ENCODE assay signal across 8 mouse cellular contexts in genomic region chr11:107853088-107853487, GRCm38 (mm10). TPM values are rescaled to one million over a fixed set of nuclear protein-coding genes. Genes with fewer than 3 reads are reported as not detected.
A peak's percentile ranks its signal among the peaks of the same experiment; 100 is the strongest.
DNase-seq lines count a peak whose midpoint lies in the region; ATAC-seq lines count a peak whose summit lies in the region.

No protein-coding gene starts in this region.

- peak; percentile 17 to 58 for DNase-seq in heart, adult 18-20 months
- no peak for DNase-seq in heart, adult 11 months
- DNase-seq in B cell, adult 2 months = peak; percentile 35 to 38
- peak; percentile 58 for DNase-seq in adrenal gland, postnatal 25 days
- peak; percentile 25 for DNase-seq in forelimb bud, embryonic 11.5 days (ENCODE audit: low read depth, low spot score)
- DNase-seq in layer of hippocampus, adult 8-10 months (ENCODE audit: low spot score in 2 of 2) = peak; percentile 44 to 65
- DNase-seq in thymus, postnatal 14 days = peak; percentile 61

- ATAC-seq in megakaryocyte progenitor cell, adult 5-6 weeks (replicated peaks; ENCODE audit: poor library complexity) = peak; percentile 57

RNA-seq across cellular contexts. Expression of gene Cacng4, which starts 58.7 kb away (rescaled TPM):
- under 1 TPM in 1 of 2 experiments, not detected in 1; 0.10 TPM for total RNA-seq in heart, adult 18-20 months (2021)
- total RNA-seq in adrenal gland, postnatal 25 days (2021) = 4.3 and 6.9 TPM in 2 replicates
- 10 to 100 TPM; 20.4 to 24.2 (median 22.2) TPM for total RNA-seq in layer of hippocampus, adult 8-10 months (2022)
- total RNA-seq in megakaryocyte progenitor cell, adult 5-6 weeks (2015) = not detected in 2 replicates
- total RNA-seq in megakaryocyte progenitor cell, adult 5-6 weeks (2017) = not detected in 2 replicates
